Mouse (Mus musculus): Measurements from ENCODE around the gene Plcd1. TPM values are rescaled to one million over a fixed set of nuclear protein-coding genes. Genes with fewer than 3 reads are reported as not detected.

The Plcd1 gene
- total and polyA plus RNA-seq, 3 experiments, result 0.36 TPM; not detected in 2

GRCm38 (mm10) chr9:119031038-119031437 lies 62.3 kb downstream of the Plcd1 start:
- H3K27me3 ChIP-seq (ENCODE audit: control insufficient read depth in 1 of 2, insufficient read depth in 2 of 2, low read length in 2 of 2), result no peaks in the 10 kb centered on the region
- no peaks in the 10 kb centered on the region; a peak in 1 of 4 replicates for H3K36me3 ChIP-seq (ENCODE audit: control insufficient read depth in 1 of 2, insufficient read depth in 2 of 2, low read length in 2 of 2)
- no peaks in the 10 kb centered on the region for H3K4me1 ChIP-seq (ENCODE audit: control insufficient read depth in 1 of 2, insufficient read depth in 2 of 2, low read length in 2 of 2)
- H3K79me2 ChIP-seq (ENCODE audit: control insufficient read depth, insufficient read depth, low read length, poor library complexity), result no peaks in the 10 kb centered on the region
- H3K9me3 ChIP-seq (replicated peaks; ENCODE audit: insufficient read depth, low read length), result no peaks in the 10 kb centered on the region
- no peak overlapping the region for H3K27ac ChIP-seq (ENCODE audit: control insufficient read depth, low read depth, low read length)
- TF ChIP-seq UBTF (IDR thresholded peaks at IDR 0.05; ENCODE audit: borderline replicate concordance, insufficient read depth, low read depth, low read length) (no peak), POLR2AphosphoS2 (IDR thresholded peaks at IDR 0.05; ENCODE audit: low read length) (no peak), TBP (IDR thresholded peaks at IDR 0.05; ENCODE audit: low read depth, low read length) (no peak), USF2 (IDR thresholded peaks at IDR 0.05; ENCODE audit: borderline replicate concordance in 1 of 2, insufficient read depth in 1 of 2, low read depth in 1 of 2, low read length in 2 of 2) (no peak), MAX (IDR thresholded peaks at IDR 0.05; ENCODE audit: low read length) (no peak), MYC (IDR thresholded peaks at IDR 0.05; ENCODE audit: low read depth, low read length) (no peak), NELFE (IDR thresholded peaks at IDR 0.05; ENCODE audit: low read depth, low read length) (no peak)
- H3K9ac ChIP-seq (ENCODE audit: control insufficient read depth, low read depth, low read length, poor library complexity, severe bottlenecking), result no peak overlapping the region
- H3K4me3 ChIP-seq (ENCODE audit: control insufficient read depth in 1 of 2, insufficient read depth in 1 of 2, low read depth in 2 of 2, low read length in 2 of 2), result no peak overlapping the region
- DNase-seq (ENCODE audit: low read depth, low spot score), result no peak

GRCm38 (mm10) chr9:119029568-119029967 lies 63.7 kb downstream of the Plcd1 start:
- no peaks in the 10 kb centered on the region for H3K4me1 ChIP-seq (ENCODE audit: control insufficient read depth in 1 of 2, insufficient read depth in 2 of 2, low read length in 2 of 2)
- H3K79me2 ChIP-seq (ENCODE audit: control insufficient read depth, insufficient read depth, low read length, poor library complexity), result no peaks in the 10 kb centered on the region
- no peaks in the 10 kb centered on the region for H3K36me3 ChIP-seq (ENCODE audit: control insufficient read depth in 1 of 2, insufficient read depth in 2 of 2, low read length in 2 of 2)
- H3K27ac ChIP-seq (ENCODE audit: control insufficient read depth, low read depth, low read length), result no peak overlapping the region
- no peaks in the 10 kb centered on the region for H3K27me3 ChIP-seq (ENCODE audit: control insufficient read depth in 1 of 2, insufficient read depth in 2 of 2, low read length in 2 of 2)
- TF ChIP-seq USF1 (IDR thresholded peaks at IDR 0.05; ENCODE audit: low read depth, low read length), result no peak
- no peak for TF ChIP-seq GABPA (IDR thresholded peaks at IDR 0.05; ENCODE audit: low read depth, low read length)
- TF ChIP-seq NELFE (IDR thresholded peaks at IDR 0.05; ENCODE audit: low read depth, low read length), result no peak
- TF ChIP-seq NRF1 (IDR thresholded peaks at IDR 0.05; ENCODE audit: insufficient read depth, low read depth, low read length, poor library complexity, severe bottlenecking), result no peak
- no peak for TF ChIP-seq EP300 (IDR thresholded peaks at IDR 0.05; ENCODE audit: low read depth in 1 of 2, low read length in 2 of 2)
- TF ChIP-seq ZC3H11A (IDR thresholded peaks at IDR 0.05; ENCODE audit: low read depth, low read length), result peak; percentile 39; the same call in 1 of the 2 replicates
- TF ChIP-seq SMC3 (IDR thresholded peaks at IDR 0.05; ENCODE audit: low read depth, low read length), result peak; percentile 75
- TF ChIP-seq ETS1 (IDR thresholded peaks at IDR 0.05; ENCODE audit: low read depth, low read length), result no peak
- TF ChIP-seq MYC (IDR thresholded peaks at IDR 0.05; ENCODE audit: low read depth, low read length), result no peak
- no peak for TF ChIP-seq MYB (IDR thresholded peaks at IDR 0.05; ENCODE audit: low read depth, low read length)
- TF ChIP-seq TBP (IDR thresholded peaks at IDR 0.05; ENCODE audit: low read depth, low read length), result no peak
- TF ChIP-seq ELF1 (IDR thresholded peaks at IDR 0.05; ENCODE audit: low read depth, low read length), result no peak
- no peak for TF ChIP-seq MEF2A (IDR thresholded peaks at IDR 0.05; ENCODE audit: extremely low read depth, insufficient replicate concordance, low read depth, low read length, poor library complexity, severe bottlenecking)
- no peak for TF ChIP-seq USF2 (IDR thresholded peaks at IDR 0.05; ENCODE audit: borderline replicate concordance in 1 of 2, insufficient read depth in 1 of 2, low read depth in 1 of 2, low read length in 2 of 2)
- TF ChIP-seq RCOR1 (IDR thresholded peaks at IDR 0.05; ENCODE audit: low read depth, low read length), result no peak
- no peak for TF ChIP-seq MXI1 (IDR thresholded peaks at IDR 0.05; ENCODE audit: low read depth, low read length)
- TF ChIP-seq CTCF (IDR thresholded peaks at IDR 0.05 in 2 of 3, conservative IDR thresholded peaks at IDR 0.05 in 1 of 3; ENCODE audit: control insufficient read depth in 1 of 3, insufficient read depth in 1 of 3, low read depth in 2 of 3, low read length in 3 of 3, poor library complexity in 1 of 3, severe bottlenecking in 1 of 3), result peak; percentile 60 to 79 (median 62)
- TF ChIP-seq ZNF384 (IDR thresholded peaks at IDR 0.05; ENCODE audit: low read depth, low read length), result no peak
- no peak for TF ChIP-seq TAL1 (IDR thresholded peaks at IDR 0.05; ENCODE audit: low read length)
- TF ChIP-seq KAT2A (conservative IDR thresholded peaks at IDR 0.05; ENCODE audit: low read depth, low read length), result no peak
- no peak for TF ChIP-seq CHD1 (IDR thresholded peaks at IDR 0.05; ENCODE audit: low read depth, low read length)
- no peak for TF ChIP-seq CHD2 (IDR thresholded peaks at IDR 0.05; ENCODE audit: low read length)
- no peak for TF ChIP-seq POLR2AphosphoS5 (IDR thresholded peaks at IDR 0.05; ENCODE audit: borderline replicate concordance, low read depth, low read length)
- TF ChIP-seq MAFK (IDR thresholded peaks at IDR 0.05; ENCODE audit: borderline replicate concordance, low read depth, low read length), result no peak
- TF ChIP-seq JUND (IDR thresholded peaks at IDR 0.05; ENCODE audit: low read depth, low read length), result no peak
- peak; percentile 38 for TF ChIP-seq RAD21 (IDR thresholded peaks at IDR 0.05; ENCODE audit: low read depth, low read length)
- no peak overlapping the region for H3K9ac ChIP-seq (ENCODE audit: control insufficient read depth, low read depth, low read length, poor library complexity, severe bottlenecking)
- H3K4me3 ChIP-seq (ENCODE audit: control insufficient read depth in 1 of 2, insufficient read depth in 1 of 2, low read depth in 2 of 2, low read length in 2 of 2), result no peak overlapping the region
- no peaks in the 10 kb centered on the region for H3K9me3 ChIP-seq (replicated peaks; ENCODE audit: insufficient read depth, low read length)
- DNase-seq (ENCODE audit: low read depth, low spot score), result peak; percentile 28

Measured in MEL (cell line).